Mouse (Mus musculus) monocyte, adult 2 months (primary cell): ENCODE data around the gene Man1b1.

Source experiments
- DNase-seq, 2 experiments: peaks; one replicate each; pipeline ENCODE4 v3.0.0; 2022; ENCODE audit warnings: low spot score in 2 of 2, low read depth in 1 of 2

The Man1b1 gene

DNA sequence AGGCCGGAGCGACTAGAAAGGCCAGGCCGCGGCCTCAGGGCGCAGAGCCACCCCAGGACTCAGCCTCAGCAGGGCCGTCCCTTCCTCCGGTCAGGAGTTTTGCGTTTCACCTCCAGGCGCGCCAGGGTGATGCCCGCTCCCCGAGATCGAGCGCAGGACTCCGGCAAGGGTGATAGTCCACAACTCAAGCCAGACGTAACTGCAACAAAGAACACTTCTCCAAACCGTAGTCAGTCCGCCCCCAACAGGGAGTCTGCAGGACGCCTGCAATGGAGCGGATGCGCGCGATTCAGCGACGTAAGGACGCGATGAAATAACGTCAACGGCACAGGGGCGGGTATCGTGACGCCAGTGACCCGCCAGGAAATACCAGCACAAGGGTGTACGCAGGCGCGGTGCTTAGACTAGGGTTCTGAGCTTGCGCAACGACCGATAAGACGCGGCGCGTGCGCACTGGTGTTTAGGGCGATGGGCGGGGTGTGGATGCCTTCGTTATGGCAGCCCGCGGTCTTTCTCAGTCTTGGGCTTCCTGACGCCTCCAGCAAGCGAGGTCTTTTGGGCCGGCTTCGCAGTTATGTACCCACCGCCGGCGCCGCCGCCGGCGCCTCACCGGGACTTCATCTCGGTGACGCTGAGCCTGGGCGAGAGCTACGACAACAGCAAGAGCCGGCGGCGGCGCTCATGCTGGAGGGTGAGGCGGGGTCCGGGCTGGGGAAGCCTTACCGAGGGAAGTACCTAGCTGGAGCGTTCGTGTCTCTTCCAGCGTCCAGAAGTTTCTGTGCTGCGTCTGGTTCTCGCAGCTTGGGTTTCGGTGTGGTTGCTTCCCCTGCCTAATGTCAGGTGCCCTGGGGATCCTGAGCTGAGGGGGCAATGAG is at the start of gene Man1b1:
Gene Man1b1 (plus strand): TSS at position 53 of the 875 bp plus-strand sequence.
- DNase-seq: peak; percentile 98 to 99

DNA sequence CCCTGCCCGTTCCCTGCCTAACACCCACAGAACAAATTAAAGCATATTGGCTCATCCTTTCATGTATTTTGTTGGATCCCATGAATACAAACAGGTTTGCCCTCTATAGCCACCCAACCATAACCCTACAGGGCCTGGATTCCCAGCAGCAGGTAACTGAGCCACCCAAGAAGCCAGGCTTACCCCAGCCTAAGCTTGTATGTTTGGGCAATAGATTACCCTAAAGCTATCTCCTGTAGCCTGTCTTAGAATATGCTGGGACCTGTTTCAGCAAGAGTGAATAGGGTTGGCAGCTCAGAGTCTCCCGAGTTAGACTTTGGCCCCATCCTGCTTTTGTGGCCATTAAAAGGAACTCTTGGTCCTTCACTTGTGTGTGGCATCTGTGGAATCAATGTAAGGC is 46.6 kb upstream of the Man1b1 start:
- no peak for DNase-seq

DNA sequence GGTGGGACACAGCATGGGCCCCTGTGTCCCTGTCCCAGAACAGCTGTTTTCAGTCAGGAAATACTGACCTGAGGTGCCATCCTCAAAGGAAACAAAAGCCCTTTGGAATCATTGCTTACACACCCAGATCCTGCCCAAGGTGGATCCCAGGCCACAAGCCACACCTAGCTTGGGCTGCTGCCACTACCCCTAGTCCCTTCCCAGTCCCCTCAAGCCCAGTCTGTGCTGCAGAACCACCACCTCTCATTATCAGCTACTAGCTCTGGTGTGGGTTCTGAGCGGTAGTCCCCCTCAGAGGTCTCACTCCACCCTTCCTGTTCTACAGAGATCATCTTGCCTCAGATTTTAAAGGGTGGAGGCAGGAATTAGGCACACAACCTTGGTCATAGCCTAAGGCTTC is 45.8 kb upstream of the Man1b1 start:
- DNase-seq: no peak

DNA sequence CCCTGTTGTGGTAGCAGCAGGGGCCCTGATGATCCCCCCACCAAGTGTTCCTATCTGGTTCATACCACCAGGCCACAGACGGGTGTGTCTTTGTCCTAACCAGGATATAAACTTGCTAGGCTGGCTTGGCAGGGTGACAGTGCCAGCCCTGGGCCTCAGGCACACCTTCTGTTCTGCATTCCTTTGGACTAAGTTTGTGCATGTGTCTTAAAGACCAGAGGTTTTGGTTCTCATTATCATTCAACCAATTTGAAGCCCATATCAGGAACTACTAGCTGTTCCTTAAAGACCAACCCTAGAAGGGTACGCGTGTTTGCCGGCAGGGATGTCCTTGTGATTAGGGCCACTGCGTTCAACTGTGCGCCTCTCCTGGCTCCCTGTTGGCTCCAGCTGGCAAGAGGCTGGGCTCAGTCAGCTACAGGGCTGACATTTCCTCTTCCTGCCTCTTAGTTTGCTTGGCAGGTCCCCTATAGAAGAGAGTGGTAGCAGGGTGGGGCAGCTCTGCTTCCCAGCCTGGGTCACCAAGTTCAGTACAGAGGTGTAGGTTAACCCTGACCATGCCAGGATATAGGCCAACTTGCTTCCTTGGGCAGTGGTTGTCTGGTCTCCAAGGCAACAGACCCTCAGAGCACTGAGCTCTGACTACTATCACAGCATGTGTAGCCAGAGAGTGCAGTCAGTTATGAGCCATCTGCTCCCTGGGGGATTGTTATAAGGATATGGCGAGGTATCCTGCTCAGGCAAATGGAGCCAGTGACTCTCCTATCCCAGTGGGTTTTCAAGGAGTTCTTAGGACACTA is 45.1 kb upstream of the Man1b1 start:
- no peak for DNase-seq

DNA sequence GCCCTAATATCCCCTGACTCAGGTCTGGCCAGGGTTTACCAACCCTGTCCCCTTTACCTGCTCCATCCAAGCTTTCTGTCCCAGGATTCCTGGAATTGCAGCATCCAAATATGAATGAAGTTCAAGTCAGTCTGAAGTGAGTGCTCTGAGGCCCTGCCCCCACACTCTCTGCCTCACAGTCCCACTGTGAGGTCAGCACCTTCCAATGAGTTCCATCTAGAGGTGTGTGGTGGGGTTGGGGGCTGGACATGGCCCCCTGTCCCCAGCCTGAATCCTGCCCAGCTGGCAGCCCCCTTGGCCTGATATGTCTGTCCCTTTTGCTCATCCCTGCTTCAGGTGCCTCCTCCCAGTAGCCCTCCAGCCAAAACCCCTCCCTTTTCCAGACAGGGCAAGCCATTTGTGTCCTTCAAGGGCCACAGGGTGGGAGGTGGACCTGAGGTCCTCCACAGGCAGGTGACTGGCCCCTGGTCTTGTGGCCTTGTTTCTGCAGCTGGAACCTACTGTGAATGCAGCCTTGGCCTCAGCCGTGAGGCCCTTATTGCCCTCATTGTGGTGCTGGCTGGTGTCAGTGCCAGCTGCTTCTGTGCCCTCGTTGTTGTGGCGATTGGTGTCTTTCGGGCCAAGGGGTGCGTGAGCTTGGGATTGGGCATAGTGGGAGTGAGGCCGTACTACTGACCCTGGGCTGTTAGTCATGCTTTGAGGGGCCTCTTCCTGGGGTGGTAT is 44.0 kb upstream of the Man1b1 start, which contains the start of gene Tmem210:
Gene Tmem210 (plus strand): TSS at position 219 of the 723 bp plus-strand sequence.
- DNase-seq: no peak

DNA sequence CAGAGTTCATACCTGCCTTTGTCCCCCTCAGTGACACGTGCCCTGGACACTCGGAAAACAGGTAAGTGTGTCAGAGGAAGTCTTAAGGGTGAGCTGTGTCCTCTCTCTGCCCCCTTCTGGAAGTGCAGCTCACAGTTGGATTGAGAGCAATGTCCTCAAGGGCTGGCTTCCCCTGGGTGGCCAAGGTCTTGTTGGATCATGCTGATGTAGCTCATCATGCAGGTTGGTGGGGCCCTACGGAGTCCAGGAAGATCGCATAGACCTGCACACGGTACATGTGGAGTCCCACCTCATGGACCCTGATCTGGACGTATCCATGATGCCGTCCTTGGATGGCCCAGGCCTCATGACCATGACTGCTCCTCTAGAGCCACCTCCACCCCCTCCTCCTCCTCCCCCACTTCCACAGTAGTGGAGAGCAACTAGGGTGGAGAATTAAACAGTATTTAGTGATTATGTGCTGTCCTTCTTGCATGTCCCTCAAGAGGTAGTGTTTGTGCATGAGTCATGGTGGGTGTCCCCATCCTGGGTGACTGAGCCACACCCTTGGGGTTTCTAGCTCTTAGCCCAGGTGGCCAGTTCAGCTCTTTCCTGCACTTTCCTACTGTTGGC is 43.3 kb upstream of the Man1b1 start:
- DNase-seq: no peak

DNA sequence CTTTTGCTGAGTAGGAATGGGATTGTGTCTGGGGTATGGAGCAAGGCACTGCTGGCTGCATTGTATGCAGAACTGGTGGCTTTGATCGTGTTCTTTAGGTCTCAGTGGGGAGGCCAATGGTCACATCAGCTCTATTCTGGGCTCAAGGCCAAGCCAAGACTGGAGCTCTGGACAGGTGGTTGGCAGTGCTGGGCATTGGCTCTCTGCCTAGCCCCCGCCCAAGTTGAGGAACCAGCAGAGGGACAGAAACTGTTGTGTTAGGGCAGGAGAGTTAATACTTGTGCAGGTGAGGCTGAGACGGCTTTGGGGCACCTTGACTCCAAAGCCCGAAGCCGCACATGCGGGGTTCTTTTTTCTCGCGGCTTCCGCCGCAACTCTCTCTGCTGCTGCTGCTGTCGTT is 42.5 kb upstream of the Man1b1 start, which contains the start of gene Lrrc26:
Gene Lrrc26 (plus strand): TSS at position 265 of the 400 bp plus-strand sequence.
- no peak for DNase-seq

DNA sequence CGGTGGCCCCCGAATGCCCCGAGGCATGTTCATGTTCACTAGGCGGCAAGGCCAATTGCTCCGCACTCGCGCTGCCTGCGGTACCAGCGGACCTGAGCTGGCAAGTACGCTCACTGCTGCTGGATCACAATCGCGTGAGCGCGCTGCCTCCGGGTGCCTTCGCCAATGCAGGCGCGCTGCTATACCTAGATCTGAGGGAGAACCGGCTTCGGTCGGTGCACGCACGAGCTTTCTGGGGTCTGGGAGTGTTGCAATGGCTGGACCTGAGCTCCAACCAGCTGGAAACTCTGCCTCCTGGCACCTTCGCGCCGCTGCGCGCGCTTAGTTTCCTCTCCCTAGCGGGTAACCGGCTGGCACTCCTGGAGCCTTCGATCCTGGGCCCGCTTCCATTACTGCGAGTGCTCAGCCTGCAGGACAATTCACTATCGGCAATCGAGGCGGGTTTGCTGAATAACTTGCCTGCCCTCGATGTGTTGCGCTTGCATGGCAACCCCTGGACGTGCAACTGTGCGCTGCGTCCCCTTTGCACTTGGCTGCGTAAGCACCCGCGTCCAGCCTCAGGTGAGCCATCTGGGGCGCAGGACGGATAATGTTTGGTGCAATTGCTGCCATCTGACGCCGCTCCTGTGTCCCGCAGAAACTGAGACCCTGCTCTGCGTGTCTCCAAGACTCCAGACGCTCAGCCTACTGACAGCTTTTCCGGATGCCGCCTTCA is 41.9 kb upstream of the Man1b1 start:
- DNase-seq: no peak

DNA sequence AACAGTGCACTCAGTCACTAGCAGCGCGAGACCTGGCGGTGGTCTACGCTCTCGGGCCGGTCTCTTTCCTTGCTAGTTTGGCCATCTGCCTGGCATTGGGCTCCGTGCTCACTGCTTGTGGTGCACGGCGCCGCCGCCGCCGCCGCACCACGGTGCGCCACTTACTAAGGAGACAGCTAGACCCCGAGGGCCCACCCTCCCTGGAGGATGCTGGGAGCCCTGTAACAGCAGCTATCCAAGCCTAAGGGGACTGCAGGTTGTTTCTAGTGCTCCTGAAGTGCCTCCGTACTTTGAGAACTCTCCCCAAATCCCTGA is 41.4 kb upstream of the Man1b1 start:
- no peak for DNase-seq

DNA sequence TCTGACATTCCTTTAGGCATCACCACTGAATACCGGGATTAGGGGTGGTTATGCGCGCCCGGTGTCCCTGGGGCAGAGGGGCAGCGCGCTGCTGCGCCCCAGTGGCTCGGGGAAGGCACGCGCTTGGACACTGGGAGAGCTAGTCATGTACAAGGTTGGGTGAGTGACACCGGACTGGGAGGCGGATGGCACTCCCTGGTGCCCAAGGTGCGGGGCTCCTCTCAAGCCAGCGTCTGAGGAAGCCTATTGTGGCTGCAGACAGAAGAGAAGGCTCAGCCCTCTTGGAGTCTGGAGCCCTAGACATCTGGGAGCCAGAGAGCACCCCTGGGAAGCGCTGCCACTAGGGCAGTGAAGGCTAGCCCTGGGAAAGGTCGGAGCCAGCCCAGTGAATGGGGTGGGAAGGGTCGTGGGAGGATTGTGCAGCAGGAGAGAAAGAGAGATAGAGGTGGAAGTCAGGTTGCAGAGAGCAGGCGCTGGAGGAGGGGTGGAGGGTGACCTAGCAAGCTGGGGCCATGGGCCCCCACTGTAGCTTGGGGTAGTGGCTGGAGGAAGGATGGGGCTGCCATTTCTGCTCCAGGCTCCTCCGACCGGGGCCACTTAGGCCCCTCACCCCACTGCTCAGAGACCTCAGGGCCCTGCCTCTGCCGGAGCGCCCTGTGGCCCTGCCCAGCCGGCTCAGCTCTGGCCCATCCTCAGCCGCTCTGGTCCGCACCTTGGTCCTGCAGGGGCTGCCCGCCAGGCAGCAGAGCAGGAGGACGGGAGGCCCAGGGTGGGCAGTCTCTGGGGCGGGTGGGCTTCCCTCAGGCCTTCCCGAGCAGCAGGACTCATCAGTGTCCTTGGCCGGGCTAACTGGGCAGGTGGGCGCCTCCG is 40.7 kb upstream of the Man1b1 start:
- DNase-seq: no peak

DNA sequence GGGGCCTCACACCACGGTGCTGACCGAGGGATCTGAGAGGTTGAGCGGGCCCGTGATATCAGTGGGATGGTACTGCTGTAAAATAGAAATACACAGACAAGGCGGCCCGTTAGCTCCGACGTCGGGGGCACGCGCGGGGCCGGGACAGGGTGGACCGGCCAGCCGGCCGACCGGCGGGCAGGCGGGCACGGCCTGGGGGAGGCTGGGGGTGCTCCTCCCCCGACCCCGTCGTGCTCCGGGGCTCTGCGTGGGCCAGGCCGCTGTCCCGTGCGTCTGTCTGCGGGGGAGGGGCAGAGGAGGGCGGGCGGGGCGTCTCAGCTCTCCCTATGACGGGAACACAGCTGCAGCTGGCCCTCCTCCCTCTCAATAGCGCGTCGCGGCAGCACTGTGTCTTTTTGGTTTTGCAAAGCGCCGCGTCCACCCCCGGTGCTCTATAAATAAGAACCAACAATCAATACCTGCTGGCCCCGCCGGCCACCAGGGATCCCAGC is 40.0 kb upstream of the Man1b1 start:
- no peak for DNase-seq

DNA sequence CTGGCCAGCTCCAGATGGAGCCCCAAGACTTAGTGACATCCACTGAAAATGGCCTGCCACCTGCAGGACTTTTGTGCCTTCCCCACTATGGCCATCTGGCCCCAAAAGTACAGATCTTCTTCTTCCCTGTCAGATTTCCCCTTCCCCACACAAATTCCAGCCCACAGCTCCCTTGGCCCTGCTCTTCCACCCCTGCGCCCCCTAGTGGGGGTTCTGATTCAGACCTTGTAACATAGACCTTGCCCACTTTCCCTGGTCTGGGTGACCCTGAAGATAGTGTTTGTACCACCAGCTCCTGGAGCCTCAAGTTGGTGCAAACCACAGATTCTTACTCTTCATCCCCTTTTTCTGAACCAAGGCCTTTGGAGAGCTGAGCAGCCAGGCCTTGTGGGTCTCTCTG is 39.3 kb upstream of the Man1b1 start:
- peak in 1 of 2 experiments; percentile 57 for DNase-seq

DNA sequence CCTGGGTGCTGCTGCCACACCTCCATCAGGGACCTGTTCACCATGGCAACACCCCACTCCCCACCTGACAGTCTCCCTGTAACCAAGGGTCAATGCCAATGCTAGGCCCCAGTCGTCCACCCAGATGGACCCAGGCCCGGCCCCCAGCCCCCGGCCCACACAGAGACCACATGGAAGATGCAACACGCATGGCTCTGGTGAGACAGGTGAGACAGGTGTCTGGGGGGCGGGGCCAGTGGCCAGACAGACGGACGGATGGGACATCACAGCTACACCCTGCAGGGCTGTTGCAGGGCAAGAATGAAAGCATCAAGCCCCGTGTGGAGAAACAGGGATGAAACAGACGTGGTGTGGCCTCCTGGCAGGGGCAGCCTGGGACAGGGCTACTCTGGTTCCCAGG is 38.4 kb upstream of the Man1b1 start:
- no peak for DNase-seq

DNA sequence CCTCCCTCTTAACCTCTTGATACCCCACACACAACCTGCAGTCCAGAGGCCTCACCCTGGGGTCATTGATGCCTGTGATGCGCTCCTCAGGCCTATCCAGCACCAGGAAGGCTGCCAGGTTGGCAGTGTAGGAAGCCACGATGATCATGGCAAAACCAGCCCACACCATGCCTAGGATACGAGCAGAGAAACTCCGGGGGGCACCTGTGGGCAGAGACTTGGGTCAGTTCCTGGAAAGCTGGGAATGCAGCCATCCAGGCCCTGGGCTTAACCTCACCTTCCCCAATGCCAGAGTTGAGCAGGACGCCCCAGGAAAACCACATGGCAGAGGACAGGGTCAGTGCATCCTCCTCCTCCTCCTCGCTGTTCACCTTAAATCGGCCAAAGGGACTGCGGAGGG is 35.0 kb upstream of the Man1b1 start:
- no peak for DNase-seq

DNA sequence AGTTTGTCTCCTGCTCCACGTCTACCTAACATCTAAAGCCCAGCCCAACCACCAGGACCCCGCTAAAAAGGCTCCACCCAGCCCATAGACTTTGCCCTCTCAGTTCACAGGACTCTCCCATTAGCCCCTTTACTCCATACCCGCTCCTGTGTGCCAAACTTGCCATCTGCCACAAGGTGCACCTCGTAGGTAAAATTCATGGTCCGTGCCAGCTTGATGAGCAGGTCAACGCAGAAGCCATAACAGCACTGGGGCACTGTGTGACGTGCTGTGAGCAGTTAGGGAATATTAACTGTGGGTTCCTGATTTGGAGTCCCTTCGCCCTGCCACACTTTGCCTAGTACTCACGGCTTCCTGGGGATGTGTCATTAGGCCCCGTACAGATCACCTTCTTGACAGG is 34.1 kb upstream of the Man1b1 start:
- DNase-seq: no peak

DNA sequence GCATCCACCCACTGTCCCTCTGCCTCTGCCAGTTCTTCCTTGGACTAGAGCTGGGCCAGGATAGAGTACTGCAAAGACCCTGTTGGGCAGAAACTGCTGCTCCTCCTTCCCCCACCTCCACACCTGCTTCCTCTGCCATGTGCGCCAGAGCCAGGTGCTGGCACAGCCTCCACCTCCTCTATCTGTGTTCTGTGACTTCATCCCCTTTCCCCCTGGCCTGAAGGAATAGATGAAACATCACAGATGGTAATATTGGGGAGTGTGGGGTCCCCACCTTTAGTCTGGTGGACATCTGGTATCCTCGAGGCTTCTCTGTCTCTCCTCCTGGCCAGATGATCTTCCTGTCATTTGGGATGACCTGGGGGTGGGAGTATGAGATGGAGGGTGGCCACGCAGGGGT is 28.7 kb upstream of the Man1b1 start:
- DNase-seq: no peak

DNA sequence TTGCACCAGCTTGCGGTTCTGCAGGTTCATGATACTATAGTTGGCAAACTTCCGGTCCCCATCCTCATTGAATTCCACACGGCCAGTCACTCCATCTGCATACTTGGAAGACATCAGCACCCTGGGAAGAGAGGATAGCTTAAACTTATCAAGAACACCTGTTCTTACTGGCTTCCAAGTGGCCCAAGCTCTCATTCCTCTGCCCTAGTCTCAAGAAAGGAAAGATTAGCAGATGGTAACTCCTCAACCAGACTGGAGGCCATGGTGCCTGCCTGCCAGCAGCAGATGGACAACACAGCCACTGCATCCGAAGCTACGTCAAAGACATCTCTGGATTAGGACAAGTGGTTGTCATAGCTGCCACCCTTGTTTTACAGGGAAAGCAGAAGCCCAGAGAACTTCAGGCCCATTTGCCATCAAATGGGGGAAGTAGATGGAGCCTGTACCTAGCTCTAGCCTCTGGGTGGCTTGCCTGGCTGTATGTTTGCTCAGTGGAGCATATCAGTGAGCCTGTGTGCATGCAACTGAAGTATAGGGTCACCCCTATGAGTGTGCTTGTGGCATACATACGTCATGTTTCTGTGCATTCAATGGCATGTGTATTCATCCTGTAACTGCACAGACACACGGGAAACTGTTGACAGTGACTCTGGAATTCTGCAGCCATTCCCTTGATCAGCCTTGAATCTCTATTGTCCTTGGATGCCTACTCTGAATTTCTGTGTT is 28.0 kb upstream of the Man1b1 start:
- DNase-seq: no peak

DNA sequence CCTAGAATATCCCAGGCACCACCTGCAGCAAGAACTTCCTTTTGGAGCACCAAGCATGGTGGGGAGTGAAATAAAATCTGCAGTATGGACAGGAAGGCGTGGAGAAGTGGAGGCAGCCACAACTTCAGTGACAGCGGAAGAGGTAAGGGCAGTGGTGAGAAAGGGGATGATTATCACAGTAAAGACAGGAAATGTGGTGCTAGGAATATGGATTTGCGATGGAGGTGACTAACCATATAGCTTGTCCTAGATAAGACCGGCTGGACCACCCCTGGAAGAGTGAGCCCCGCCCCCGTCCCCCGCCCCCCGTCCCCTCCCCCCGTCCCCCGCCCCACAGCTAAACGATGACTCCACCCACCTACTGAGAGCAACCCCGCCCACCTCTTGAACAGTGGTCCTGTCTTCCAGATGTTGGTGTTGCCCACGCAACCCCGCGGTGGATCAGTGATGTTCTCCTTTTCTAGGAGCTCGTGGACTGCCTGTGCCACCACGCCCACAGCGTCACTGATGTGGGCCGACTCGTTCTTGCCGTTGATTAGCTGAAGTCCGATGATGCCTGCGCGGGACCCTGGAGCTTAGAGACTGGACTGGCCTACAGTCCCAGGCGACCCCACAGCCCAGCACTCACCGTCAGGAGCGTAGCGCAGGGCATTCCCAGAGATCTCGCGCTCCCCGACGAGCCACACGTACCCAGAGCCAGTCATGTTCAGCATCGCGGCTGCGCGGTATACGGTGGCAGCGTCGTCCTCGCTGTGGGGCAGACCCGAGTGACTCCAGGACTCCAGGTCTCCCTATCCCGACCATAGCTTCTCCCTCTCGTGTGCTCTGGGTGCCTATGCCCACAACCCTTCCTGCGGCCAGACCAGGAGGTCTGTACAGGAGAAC is 27.2 kb upstream of the Man1b1 start:
- DNase-seq: peak in 1 of 2 experiments; percentile 37
